Mouse (Mus musculus): ENCODE measurements around the gene Zfp787.

Zfp787 gene

DNA sequence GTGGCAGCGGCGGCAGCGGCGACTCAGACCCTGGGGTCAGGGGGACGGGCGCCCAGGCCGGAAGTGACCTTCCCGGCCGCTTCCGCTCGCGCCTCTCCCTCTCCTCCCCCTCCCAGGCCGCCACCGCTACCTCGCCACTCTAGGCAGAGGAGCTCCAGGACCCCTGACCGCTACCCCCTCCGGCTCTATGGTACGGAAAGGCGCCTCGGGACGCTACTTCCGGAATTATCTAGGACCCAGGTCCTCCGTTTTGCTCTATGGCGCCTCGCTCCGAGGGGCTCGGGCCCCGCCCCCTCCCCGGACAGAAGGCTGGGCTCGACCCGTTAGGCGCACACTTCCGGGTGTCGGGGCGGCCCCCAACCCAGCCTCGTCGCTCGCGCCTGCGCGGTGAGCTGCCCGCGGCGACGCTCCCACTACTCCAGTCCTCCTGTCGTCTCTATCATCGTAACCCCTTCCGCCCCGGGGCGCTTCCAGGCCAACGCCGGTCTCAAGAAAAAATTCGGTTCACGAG, at the start of gene Zfp787:
Gene Zfp787 (minus strand): TSS at position 97 of the 511 bp plus-strand sequence.
- peak; percentile 91 to 92 for DNase-seq

DNA sequence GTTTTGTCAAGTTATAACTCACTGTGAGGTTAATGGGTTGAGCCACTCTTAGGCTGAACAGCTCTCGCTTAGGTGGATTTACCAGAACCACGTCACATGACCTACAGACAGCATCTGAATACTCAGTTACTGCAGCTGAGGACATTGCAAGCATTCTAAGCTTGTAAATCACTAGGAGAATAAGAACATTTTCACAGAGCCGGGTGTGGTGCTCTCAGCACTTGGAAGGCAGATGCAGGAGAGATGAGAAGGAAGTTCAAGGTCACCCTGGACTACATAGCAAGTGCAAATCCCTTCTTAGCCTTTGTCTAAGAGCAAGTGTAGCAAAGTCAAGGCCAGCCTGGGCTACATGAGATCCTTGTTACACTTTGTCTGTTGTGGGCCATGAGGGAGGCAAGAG, 48.4 kb upstream of the Zfp787 start:
- DNase-seq, result no peak

DNA sequence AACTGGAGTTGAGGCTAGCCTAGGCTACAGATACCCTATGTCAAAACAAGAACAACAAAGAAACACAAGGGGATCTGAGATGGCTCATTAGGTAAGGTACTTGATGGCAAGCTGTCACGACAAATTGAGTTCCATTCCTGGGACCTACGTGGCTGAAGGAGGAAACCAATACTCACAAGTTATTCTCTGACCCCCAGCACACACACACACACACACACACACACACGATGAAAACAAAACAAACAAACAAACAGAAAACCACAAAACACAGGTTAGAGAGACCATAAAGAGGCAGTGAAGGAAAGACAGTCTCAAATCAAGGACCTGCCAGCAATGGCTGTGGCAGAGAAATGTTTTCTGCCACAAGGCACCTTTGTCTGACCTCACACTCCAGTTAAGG, 41.0 kb upstream of the Zfp787 start, which contains the start of gene Galp:
Gene Galp (plus strand): TSS at position 301 of the 400 bp plus-strand sequence.
- no peak for DNase-seq

DNA sequence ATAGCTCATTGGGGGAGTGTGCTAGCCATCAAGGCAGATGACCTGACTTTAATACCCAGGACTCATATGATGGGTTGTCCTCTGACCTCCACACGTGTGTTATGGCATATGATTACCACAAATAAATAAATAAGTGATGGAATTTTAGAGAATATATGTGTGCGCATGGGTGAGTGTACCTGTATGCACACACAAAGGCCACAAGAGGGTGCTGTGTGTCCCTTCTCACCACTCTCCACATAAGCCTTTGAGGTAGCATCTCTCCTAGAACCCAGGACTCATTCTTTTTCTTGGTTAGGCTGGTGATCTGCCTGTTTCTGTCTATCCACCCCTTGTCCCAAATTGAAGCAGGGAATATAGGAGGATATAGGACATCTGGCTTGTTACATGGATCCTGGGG, 40.0 kb upstream of the Zfp787 start:
- DNase-seq, result no peak

DNA sequence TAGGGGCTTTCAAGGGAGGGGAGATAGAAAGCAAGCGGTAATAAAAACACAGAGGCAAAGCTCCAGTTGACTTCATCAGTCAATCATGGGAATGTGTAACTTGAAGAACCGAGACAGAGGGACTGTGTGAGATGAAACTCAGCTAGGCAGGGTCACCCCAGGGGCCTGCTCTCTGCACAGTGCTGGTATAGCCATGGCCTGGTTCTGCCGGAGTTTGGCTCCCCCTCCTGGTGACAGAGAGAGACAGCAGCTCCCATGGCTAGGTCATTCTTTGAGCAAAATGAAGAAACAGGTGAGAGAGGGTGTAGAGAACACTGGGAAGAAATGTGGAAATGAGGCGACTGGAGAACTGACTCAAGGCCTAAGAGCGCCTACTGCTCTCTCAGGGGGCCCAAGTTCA, 38.3 kb upstream of the Zfp787 start:
- DNase-seq, result peak; percentile 77 to 81

DNA sequence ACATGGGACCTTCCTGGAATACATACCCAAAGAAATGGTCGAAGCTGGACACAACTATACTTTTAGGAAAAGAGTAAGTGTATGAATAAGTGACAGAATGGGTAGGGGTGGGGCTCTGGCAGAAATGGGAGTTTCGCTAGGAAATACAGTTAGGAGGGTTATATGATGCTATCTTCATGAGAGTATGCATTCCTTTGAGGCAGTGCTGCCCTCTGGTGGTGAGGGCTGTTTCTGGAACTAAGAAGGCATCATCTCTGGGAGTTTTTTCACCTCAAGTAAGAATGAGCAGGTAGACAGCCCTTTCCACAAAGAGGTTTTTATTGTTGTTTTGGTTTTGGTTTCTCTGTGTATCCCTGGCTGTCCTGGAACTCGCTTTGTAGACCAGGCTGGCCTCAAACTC, 35.6 kb upstream of the Zfp787 start:
- peak; percentile 84 to 86 for DNase-seq

DNA sequence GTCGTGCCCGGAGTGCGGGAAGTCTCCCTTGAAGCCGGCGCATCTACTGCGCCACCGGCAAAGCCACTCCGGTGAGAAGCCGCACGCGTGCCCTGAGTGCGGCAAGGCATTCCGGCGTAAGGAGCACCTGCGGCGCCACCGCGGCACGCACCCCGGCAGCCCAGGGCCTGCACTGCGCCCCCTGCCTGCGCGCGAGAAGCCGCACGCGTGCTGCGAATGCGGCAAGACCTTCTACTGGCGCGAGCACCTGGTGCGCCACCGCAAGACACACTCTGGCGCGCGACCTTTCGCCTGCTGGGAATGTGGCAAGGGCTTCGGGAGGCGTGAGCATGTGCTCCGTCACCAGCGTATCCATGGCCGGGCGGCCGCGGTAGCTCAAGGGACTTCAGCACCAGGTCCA, 33.7 kb upstream of the Zfp787 start:
- no peak for DNase-seq

DNA sequence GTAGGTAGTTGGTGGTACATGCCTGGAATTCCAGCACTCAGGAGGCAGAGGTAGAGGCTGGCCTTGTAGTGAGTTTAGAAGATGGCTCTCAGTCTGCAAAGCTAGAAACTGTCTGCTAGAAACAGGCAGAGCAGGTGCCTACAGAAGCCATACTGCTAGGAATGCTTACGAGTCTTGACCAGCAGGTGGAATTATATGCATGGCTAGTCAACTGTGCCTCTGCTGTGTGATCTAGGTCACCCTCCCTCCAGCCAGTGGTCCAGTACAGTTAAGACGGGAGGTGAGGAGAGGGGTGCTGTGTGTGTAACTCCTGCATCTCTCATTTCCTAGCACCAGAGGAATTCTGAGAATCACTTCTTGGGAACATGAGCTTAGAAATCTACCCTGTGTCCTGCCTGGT, 31.0 kb upstream of the Zfp787 start:
- no peak for DNase-seq

DNA sequence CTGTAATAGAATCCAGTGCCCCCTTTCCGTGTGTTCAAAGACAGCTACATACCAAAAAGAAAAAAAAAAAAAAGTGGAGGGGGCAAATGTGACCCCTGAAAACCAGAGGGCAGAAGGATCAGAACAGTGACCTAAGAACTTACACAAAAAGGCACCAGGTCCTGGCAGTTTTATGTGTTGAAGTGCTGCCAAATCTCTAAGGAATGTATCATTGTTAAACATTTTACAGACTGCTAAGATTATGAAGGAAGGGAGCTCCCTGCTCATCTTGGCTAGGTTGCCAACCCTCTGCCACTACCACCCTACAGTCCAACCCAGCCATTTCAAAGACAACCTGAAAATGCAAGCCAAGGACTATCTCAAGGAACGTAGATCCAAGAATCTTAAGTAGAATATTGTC, 30.4 kb upstream of the Zfp787 start:
- no peak for DNase-seq

DNA sequence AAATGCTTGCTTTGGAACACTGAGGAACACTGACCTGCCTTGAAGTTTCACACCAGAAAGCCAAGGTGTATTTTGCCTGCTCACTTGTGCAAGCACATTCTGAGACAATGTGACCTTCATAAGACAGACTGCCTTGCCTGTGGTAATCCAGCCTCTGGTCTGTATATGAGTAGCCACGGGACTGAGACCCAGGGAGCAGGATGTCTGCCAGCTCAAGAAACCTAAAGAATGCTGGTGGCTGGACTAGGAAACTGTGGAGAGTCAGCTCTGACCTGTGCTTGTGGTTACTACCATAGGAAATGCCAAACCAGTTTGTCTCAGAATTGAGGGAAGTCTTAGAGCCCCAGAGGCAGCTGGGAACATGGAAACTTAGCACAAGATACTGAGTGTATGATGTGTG, 29.6 kb upstream of the Zfp787 start:
- DNase-seq, result no peak

DNA sequence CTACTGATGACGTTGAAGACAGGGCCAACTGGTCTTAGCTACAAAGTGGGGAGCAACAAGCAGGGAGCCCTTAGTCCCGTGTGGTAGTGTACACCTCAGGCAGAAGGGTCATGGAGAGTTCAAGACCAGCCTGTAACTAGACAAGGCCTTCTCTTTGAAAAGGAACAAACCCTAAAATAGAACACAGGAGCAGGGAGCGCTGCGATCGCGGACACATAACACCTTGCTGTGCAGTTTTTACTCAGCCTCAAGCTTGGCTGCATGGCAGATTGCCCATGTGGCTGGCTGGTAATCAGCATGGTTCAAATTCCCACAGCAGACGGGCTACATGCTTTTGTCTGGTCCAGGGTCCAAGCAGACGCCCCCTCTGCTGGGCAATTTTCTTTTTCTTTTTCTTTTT, 28.7 kb upstream of the Zfp787 start:
- DNase-seq, result no peak

DNA sequence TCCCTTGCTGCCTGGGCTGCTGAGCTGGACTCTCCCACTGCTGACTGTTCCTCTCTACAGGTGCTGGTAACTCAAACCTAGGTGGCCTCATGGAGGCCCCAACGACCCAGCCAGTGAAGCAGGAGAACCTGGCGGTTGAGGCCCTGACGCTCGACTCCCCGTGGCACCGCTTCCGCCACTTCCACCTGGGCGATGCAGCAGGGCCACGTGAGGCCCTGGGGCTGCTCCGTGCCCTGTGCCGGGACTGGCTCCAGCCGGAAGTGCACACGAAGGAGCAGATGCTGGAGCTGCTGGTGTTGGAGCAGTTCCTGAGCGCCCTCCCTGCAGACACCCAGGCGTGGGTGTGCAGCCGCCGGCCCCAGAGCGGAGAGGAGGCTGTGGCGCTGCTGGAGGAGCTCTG, 28.0 kb upstream of the Zfp787 start:
- DNase-seq, result no peak

DNA sequence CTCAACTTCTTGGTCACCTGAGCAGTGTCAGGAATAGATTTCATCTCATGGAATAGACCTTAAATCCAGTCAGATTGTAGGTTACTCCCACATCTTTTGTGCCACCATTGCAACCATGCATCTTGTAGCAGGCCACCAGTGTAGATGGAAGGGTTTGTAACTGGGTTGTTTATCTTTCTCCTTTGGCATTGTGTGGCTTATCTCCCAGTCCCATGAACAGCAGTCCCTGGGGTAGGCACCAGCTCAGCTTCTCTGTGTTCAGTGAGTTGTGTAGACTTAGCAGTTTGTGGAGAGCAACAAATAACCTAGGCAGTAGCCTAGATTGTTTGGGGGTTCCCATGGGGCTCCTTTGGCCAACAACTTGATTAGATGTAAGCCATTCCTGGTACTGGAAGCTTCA, 27.1 kb upstream of the Zfp787 start:
- DNase-seq, result no peak

DNA sequence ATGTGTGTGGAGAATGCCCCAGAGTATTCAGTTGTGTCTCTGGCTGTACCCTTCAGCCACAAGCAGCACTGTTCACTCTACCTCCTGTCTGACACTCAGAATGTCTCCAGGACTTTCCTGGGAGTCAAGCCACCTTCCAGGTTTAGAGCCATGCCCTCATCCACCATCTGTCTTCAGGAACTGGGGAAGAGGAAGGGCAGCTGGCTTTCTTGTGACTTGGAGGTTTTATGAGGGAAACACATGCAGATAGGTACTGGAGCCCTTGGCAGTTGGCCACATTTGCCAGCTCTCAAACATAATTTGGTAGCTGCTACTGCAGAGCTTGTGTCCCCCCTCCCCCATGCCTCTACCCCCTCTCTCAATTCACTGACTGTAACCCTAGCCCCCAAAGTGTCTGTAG, 23.2 kb upstream of the Zfp787 start:
- no peak for DNase-seq

DNA sequence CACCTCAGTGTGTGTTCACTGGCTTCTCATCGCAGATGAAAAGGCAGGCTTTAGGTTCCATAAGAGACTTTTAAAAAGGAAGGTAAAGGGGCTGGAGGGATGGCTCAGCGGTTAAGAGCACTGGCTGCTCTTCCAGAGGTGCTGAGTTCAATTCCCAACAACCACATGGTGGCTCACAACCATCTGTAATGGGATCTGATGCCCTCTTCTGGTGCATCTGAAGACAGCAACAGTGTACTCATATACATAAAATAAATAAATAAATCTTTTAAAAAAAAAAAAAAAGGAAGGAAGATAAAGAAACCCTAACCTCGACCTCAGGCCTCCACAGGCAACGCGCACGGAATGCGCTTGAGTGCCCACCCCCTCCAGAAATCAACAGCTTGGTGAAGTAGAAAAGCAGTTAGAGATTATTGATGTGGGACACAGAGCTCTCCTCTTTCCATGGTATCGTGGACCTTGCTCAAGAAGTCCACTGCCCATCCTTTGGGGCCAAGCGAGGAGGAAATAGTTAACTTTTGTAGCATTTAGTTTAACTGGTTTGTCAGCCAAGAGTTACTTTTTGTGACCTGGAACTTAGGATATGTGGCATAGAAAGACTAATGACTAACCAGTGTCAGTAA, 18.7 kb upstream of the Zfp787 start:
- DNase-seq, result peak; percentile 21 to 40

DNA sequence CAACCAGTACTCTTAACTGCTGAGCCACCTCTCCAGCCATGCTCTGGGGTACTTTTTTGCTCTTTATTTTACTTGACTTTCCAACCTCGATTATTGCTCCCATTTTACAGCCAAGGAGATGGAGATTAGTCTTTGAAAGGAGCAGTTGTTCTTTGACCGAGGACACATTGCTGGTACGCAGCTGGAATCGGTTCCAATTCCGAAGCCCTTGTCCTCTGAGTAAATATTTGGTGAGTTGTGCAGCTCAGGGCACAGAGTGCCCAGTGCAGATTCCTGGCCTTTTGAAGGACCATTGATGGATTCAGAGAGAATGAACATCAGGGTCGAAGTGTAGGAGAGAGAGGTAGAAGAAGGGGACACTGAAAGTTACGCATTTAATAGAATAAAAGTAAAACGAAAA, 18.1 kb upstream of the Zfp787 start:
- DNase-seq, result no peak

DNA sequence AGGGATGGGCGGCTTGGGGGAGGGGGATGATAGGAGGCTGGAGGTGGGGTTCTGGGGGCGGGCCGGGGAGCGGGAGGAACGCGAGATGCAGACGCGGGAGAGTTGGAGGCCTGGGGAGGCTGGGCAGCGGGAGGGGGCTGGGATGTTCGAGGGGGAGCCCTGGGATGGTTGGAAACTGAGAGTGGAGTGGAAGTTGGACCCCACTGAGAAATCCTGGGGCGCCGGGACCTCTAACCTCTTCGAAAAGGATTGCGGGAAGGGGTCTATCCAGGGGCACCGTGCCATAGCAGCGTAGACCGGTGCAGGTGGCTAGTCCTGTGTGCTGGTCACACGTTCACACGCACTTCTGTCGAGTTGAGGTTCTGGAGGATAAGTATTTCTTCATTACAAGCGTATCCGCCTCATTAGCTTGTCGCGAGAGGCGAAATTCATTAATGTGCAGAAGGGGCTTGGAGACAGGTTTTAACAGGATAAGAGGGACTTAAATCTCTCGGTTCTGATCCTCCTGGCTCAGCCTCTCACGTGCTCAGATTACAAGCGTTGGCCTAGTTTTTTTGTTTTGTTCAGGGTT, 17.0 kb upstream of the Zfp787 start:
- DNase-seq, result no peak

DNA sequence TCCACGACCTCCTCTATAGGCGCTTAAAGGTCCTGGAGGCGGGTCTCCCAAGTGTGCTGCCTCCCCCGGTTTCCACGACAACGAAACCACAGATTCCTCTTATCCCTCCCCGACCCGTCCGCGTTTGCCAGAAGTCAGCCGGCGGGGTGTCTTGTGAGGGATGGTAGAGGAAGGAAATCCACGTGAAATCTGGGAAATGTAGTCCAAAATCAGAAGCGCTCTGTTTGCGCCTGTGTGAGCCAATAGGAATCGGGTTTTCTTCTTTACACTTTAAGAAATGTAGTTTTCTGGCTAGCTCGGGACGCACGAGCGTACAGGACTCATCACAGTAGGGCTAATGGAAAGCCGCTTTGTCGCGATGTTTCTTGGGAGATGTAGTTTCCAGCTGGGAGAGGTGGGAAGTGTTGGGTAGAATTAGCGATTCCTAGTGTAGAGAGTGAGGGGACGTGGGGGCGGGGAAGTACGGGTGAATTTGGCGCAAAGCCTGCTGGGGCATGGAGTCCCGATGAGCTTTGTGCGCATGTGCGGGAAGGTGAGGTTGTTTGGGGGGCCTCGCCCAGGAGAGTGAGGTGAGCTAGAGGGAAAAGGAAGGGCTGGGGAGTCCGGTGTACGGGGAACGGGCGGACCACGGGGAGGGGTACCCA, 16.3 kb upstream of the Zfp787 start, which contains the start of gene Zfp444:
Gene Zfp444 (plus strand): TSS at position 221 of the 644 bp plus-strand sequence.
- DNase-seq, result peak; percentile 93 to 95

DNA sequence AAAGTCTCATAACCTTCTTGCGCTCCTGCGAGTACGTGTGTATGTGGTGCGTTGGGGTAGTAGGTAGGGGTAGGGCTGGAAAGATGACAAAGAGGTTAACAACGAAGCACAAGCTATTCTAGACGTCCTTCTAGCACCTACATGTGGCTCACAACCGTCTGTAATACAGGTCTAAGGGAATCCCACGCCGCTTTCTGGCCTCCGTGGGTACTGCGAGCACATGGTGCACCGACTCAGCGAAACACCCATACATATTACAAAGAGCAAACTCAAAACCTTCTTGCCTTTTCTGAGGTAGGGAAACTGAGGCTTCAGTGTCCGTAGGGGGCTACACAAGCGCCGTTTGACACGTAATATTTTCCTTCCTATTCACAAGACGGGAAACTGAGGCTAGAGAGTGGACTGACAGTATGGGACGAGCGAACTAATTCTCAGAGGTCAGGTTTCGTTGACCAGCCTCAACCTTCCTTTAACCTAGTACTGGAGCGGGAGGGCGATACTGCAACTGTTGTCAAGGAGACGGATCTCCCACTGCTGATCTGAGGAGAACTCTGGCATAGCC, 15.7 kb upstream of the Zfp787 start:
- peak; percentile 72 to 79 for DNase-seq

DNA sequence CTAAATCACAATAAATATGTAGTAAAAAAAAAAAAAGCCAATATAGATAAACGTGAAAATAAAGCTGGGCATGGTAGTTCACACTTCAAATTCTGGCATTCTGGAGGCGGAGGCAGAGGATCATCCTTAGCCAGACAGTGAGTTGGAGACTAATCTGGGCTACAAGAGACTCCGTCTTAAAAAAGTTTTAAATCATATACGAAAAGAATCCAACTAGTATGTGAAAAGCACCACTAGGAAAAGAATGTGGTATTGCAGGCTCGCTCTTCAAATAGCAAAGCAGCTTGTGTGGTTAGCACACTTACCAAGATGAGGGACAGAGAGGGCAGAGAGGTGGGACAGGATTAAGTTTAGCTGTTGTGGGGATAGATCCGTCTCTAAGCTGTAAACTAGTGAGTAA, 15.1 kb upstream of the Zfp787 start:
- no peak for DNase-seq

DNA sequence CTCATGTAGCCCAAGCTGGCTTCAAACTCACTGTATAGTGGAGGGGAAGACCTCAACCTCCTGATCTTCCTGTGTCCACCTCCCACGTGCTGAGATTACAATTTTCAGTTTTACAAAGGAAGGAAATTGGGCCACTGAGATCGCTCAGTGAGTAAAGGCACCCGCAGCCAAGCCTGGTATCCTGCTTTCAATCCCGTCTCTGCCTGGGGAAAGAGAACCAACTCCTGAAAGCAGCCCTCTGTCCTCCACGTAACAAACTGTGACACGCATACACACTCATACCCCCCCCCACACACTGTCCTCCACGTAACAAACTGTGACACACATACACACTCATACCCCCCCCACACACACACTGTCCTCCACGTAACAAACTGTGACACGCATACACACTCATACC, 14.6 kb upstream of the Zfp787 start:
- no peak for DNase-seq

DNA sequence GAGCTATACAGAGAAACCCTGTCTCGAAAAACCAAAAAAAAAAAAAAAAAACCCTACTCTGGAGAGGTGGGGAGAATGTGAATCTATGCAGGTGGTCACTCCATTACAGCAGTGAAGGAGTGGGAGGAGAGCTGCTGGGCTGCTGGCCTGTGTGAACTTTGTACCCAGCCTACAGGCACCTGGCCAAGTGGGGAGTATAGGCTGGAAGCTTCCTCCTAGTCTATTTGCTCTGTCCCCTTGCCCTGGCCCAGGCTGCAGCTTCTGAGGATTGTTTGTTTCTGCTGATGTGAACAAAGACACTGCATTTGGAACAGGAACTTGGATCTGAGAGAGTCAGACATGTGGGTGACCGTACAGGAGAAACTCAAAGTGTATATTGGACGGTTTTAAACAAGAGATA, 13.6 kb upstream of the Zfp787 start:
- DNase-seq, result no peak

DNA sequence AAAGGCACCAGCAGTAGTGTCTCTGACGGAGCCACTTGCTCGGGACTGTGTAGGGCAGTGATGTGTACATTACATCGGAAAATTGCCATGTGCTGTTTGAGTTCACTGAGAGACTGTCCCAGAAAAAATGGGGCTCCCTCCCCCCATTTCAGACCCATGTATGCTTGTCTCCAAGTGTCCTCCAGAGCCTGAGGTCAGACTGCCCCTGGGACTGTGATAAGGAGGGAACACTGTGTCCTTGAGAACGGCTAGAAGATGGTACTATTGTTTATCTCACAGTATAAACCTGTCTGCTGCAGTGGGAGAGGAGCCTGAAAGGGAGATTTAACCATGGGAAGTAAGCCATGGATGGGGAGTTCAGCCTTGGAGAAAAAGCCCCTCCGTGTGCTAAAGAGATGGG, 8.9 kb upstream of the Zfp787 start:
- DNase-seq, result no peak

DNA sequence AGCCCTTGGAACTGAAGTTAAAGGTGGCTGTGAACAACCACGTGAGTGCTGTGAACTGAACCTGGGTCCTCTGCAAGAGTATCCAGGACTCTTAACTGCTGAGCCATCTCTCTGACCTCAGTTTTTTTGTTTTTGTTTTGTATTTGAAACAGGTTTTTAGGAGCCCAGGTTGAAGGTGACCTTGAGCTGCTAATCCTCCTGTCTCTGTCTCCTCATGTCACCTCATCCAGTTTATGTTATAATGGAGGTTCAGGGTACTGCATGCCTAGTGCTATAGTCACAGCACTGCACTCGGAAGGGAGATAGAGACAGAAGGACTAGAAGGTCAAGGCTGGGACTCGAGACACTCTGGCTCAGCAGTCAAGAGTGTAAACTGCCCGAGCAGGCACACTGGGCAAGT, 6.4 kb upstream of the Zfp787 start:
- no peak for DNase-seq
